Mouse (Mus musculus) lung, postnatal 0 days (tissue): ENCODE data around the gene Scn1b.

Source experiments
- CTCF ChIP-seq: IDR thresholded peaks from 2 replicates; pipeline ENCODE4 v1.5.1; 2016; ENCODE audit warnings: antibody characterized with exemption, mild to moderate bottlenecking
- EP300 ChIP-seq: IDR thresholded peaks from 2 replicates; pipeline ENCODE4 v1.6.1; 2016; ENCODE audit warnings: antibody characterized with exemption, mild to moderate bottlenecking, control low read depth

DNA sequence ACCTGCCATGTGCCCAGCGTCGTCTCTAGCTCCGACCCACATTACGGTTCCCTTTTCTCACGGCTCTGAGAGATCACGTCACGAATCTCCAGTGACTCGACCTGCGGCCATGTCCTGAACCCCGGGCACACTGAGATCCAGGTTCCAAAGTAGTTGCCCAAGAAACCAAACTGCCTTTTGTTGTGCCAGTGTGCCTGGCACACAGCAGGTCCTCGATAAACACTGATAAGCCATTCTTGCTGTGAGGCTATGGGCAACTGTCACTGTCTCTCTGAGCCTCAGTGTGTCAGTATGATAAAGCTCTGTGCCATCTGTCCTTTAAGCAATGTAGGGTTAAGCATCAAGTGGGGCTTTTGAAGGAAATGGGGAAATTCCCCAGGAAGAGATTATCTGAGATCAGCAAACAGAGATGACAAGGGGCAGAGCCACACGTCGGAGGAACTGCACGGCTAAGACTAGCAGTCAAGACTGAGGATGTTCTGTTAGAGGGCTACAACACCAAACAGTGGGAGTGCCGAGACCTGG is 15.9 kb downstream of the Scn1b start:
- TF ChIP-seq CTCF (no peak), EP300 (no peak)
